Mouse (Mus musculus): ENCODE data around the gene Greb1. TPM values are rescaled to one million over a fixed set of nuclear protein-coding genes. Genes with fewer than 3 reads are reported as not detected.
"Not testable (repeated sequence)": the region's sequence is repeated elsewhere in the genome, so short reads cannot be mapped to it uniquely, and the experiment has no call there.

Gene Greb1
- total RNA-seq, 1 experiment from 2014 or later: not detected

- no peak for ATAC-seq (ENCODE audit: extremely low read depth, insufficient number of reproducible peaks, low FRiP score, poor library complexity, severe bottlenecking)
Measured at GRCm38 (mm10) chr12:16726229-16726628, 74.5 kb downstream of the Greb1 start.

GRCm38 (mm10) chr12:16723601-16724000, 77.1 kb downstream of the Greb1 start:
- ATAC-seq (ENCODE audit: extremely low read depth, insufficient number of reproducible peaks, low FRiP score, poor library complexity, severe bottlenecking): no peak

GRCm38 (mm10) chr12:16718660-16719315, 81.9 kb downstream of the Greb1 start:
- 0 out of 2 replicates have a peak, but pooled peaks have one; percentile 31 for ATAC-seq (ENCODE audit: extremely low read depth, insufficient number of reproducible peaks, low FRiP score, poor library complexity, severe bottlenecking)

- no peak for ATAC-seq (ENCODE audit: extremely low read depth, insufficient number of reproducible peaks, low FRiP score, poor library complexity, severe bottlenecking)
Measured at GRCm38 (mm10) chr12:16717653-16718052, 83.0 kb downstream of the Greb1 start.

- ATAC-seq (ENCODE audit: extremely low read depth, insufficient number of reproducible peaks, low FRiP score, poor library complexity, severe bottlenecking): no peak
Measured at GRCm38 (mm10) chr12:16714616-16715015, 86.1 kb downstream of the Greb1 start.

- no peak for ATAC-seq (ENCODE audit: extremely low read depth, insufficient number of reproducible peaks, low FRiP score, poor library complexity, severe bottlenecking)
Measured at GRCm38 (mm10) chr12:16698691-16699090, 102.0 kb downstream of the Greb1 start.

GRCm38 (mm10) chr12:16696146-16696545, 104.5 kb downstream of the Greb1 start:
- ATAC-seq (ENCODE audit: extremely low read depth, insufficient number of reproducible peaks, low FRiP score, poor library complexity, severe bottlenecking): no peak

GRCm38 (mm10) chr12:16695252-16695651, 105.4 kb downstream of the Greb1 start:
- not testable (repeated sequence) for ATAC-seq (ENCODE audit: extremely low read depth, insufficient number of reproducible peaks, low FRiP score, poor library complexity, severe bottlenecking)

- no peak for ATAC-seq (ENCODE audit: extremely low read depth, insufficient number of reproducible peaks, low FRiP score, poor library complexity, severe bottlenecking)
Measured at GRCm38 (mm10) chr12:16694783-16695182, 105.9 kb downstream of the Greb1 start.

- ATAC-seq (ENCODE audit: extremely low read depth, insufficient number of reproducible peaks, low FRiP score, poor library complexity, severe bottlenecking): no peak
Measured at GRCm38 (mm10) chr12:16690631-16691030, 110.1 kb downstream of the Greb1 start.

GRCm38 (mm10) chr12:16672246-16672645, 128.4 kb downstream of the Greb1 start:
- no peak for ATAC-seq (ENCODE audit: extremely low read depth, insufficient number of reproducible peaks, low FRiP score, poor library complexity, severe bottlenecking)

- no peak for ATAC-seq (ENCODE audit: extremely low read depth, insufficient number of reproducible peaks, low FRiP score, poor library complexity, severe bottlenecking)
Measured at GRCm38 (mm10) chr12:16669176-16669575, 131.5 kb downstream of the Greb1 start.

GRCm38 (mm10) chr12:16665022-16665421, 135.7 kb downstream of the Greb1 start:
- no peak for ATAC-seq (ENCODE audit: extremely low read depth, insufficient number of reproducible peaks, low FRiP score, poor library complexity, severe bottlenecking)

GRCm38 (mm10) chr12:16662955-16663585, 137.6 kb downstream of the Greb1 start:
- ATAC-seq (ENCODE audit: extremely low read depth, insufficient number of reproducible peaks, low FRiP score, poor library complexity, severe bottlenecking): no peak

- no peak for ATAC-seq (ENCODE audit: extremely low read depth, insufficient number of reproducible peaks, low FRiP score, poor library complexity, severe bottlenecking)
Measured at GRCm38 (mm10) chr12:16661936-16662335, 138.8 kb downstream of the Greb1 start.

- ATAC-seq (ENCODE audit: extremely low read depth, insufficient number of reproducible peaks, low FRiP score, poor library complexity, severe bottlenecking): no peak
Measured at GRCm38 (mm10) chr12:16661459-16661858, 139.2 kb downstream of the Greb1 start.

GRCm38 (mm10) chr12:16656906-16657875, 143.5 kb downstream of the Greb1 start:
- ATAC-seq (ENCODE audit: extremely low read depth, insufficient number of reproducible peaks, low FRiP score, poor library complexity, severe bottlenecking): no peak

GRCm38 (mm10) chr12:16655604-16656003, 145.1 kb downstream of the Greb1 start:
- no peak for ATAC-seq (ENCODE audit: extremely low read depth, insufficient number of reproducible peaks, low FRiP score, poor library complexity, severe bottlenecking)

GRCm38 (mm10) chr12:16653332-16654093, 147.2 kb downstream of the Greb1 start, which contains the start of gene Ntsr2:
Gene Ntsr2 (plus strand): TSS chr12:16653382.
- ATAC-seq (ENCODE audit: extremely low read depth, insufficient number of reproducible peaks, low FRiP score, poor library complexity, severe bottlenecking): no peak

All from neutrophil, adult 5-6 weeks (primary cell).